Mouse (Mus musculus) c-Kit-positive CD71-positive TER-119-negative erythroid progenitor cells, embryonic 14.5 days (primary cell): Measurements from ENCODE around the gene Cfap58.

Experiments
- DNase-seq: peaks from one replicate; pipeline ENCODE4 v3.0.0-alpha.2; 2013; ENCODE audit warnings: low read depth

The Cfap58 gene

DNA sequence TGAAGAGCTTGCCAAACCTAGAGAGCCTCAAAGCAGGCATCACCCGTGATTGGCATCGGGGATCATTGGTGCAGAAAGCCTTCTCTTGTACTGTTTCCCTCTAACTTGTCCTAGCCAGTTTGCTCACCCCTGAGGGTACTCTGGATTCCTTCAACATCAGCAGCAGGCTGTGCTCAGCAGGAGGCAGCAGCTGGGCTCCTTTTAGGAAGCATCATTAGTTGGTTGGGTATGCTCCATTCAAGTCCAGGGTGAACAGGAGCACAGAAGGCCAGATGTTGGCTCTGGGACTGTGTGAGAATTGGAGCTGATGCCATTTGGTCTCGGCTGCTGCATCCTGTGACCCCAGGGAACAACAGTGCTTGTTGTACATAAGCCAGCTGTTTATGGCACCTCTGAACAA lies 142.2 kb downstream of the Cfap58 start:
- no peak for DNase-seq

DNA sequence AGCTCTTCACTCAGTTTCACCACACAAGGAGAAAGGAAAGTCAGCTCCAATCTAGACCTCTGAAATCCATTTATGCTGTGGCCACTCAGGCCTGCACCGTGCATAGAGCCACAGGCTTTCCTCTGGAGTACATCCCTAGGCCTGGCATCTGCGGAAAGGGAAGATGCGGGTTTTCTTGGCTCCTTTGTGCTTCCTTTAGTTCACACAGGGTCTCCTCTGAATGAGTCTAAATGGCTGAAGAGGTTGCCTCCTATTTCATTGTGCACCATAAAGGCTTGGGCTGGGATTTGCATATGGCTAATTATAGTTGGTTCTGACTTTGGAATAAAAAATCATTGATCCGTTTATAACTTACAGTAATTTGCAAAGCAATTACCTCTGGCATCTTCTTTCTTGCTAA lies 144.0 kb downstream of the Cfap58 start:
- DNase-seq: no peak
